Mouse (Mus musculus) small intestine, adult 2 months (tissue): ENCODE results near the gene Casq2. TPM values are rescaled to one million over a fixed set of nuclear protein-coding genes. Genes with fewer than 3 reads are reported as not detected.

ENCODE experiments used
- H3K27ac ChIP-seq: fragments of 200-500 bp; 2 replicates; pipeline ENCODE4 v1.5.1; 2012; ENCODE audit warnings: low read depth, low read length, control low read depth, inconsistent platforms; ENCODE audit not compliant: insufficient read depth
- H3K27me3 ChIP-seq: fragments of 200-500 bp; 2 replicates; pipeline ENCODE4 v1.6.1; 2012; ENCODE audit warnings: mild to moderate bottlenecking, moderate library complexity, low read length, inconsistent platforms; ENCODE audit not compliant: control insufficient read depth, insufficient read depth
- H3K36me3 ChIP-seq: fragments of 200-500 bp; 2 replicates; pipeline ENCODE4 v1.6.1; 2012; ENCODE audit warnings: mild to moderate bottlenecking, low read length, control low read depth, inconsistent platforms; ENCODE audit not compliant: control insufficient read depth, insufficient read depth
- H3K4me1 ChIP-seq: fragments of 200-500 bp; 2 replicates; pipeline ENCODE4 v1.6.1; 2012; ENCODE audit warnings: low read length, inconsistent platforms, mixed read lengths; ENCODE audit not compliant: control insufficient read depth, insufficient read depth, insufficient read length
- H3K4me3 ChIP-seq: fragments of 200-500 bp; 2 replicates; pipeline ENCODE4 v1.5.1; 2012; ENCODE audit warnings: low read depth, mild to moderate bottlenecking, control low read depth, inconsistent platforms, low read length, moderate library complexity
- CTCF ChIP-seq: fragments of 200-500 bp; IDR thresholded peaks from 2 replicates; pipeline ENCODE4 v1.5.1; 2012; ENCODE audit warnings: low read depth, mild to moderate bottlenecking, control low read depth, inconsistent platforms, low read length, moderate library complexity, mixed read lengths; ENCODE audit not compliant: insufficient replicate concordance, insufficient read length; ENCODE audit errors: extremely low read depth
- POLR2A ChIP-seq: fragments of 200-500 bp; IDR thresholded peaks from 2 replicates; pipeline ENCODE4 v1.6.1; 2012; ENCODE audit warnings: low read depth, mild to moderate bottlenecking, control low read depth, inconsistent platforms, low read length, moderate library complexity
- WGBS: fragments of 180-500 bp; shearing (Covaris S2); methylation state at CpG from one replicate; pipeline ENCODE4 v1.1.7; 2018; 5-methylcytosine and 5-hydroxymethylcytosine counted together
- polyA plus RNA-seq: library from polyadenylated mRNA; depleted of rRNA; stranded (reverse); fragments of >200 nt; gene quantifications from 2 replicates; pipeline ENCODE4 v1.2.3, GENCODE M21; 2012

Casq2 gene
- polyA plus RNA-seq, 1 experiment = 1.1 TPM

- Histone ChIP-seq H3K4me3 (no peak overlapping the region), H3K4me1 (peaks cover 6% of the 10 kb centered on the region), H3K27ac (no peak overlapping the region), H3K27me3 (no peaks in the 10 kb centered on the region), H3K36me3 (no peaks in the 10 kb centered on the region)
- TF ChIP-seq CTCF = no peak
- no peak for TF ChIP-seq POLR2A
- 61% methylated on average over 6 of the region's 6 CpGs for WGBS
Measured at GRCm38 (mm10) chr3:102064566-102064965, 21.6 kb upstream of the Casq2 start.

- H3K4me3 ChIP-seq = no peak overlapping the region
- no peak for TF ChIP-seq POLR2A
- TF ChIP-seq CTCF = no peak
- H3K4me1 ChIP-seq = peaks cover 6% of the 10 kb centered on the region
- 76% methylated on average over 1 of the region's 1 CpGs for WGBS
- no peaks in the 10 kb centered on the region for H3K36me3 ChIP-seq
- H3K27me3 ChIP-seq = no peaks in the 10 kb centered on the region
- H3K27ac ChIP-seq = no peak overlapping the region
Measured at GRCm38 (mm10) chr3:102067306-102067705, 18.9 kb upstream of the Casq2 start.

- H3K4me3 ChIP-seq = no peak overlapping the region
- peaks cover 2% of the 10 kb centered on the region; the same call in 1 of the 2 replicates for H3K4me1 ChIP-seq
- H3K27ac ChIP-seq = no peak overlapping the region
- no peaks in the 10 kb centered on the region for H3K27me3 ChIP-seq
- TF ChIP-seq CTCF = no peak
- no peak for TF ChIP-seq POLR2A
- no peaks in the 10 kb centered on the region for H3K36me3 ChIP-seq
- WGBS = 92% methylated on average over 2 of the region's 2 CpGs
Measured at GRCm38 (mm10) chr3:102067861-102068260, 18.4 kb upstream of the Casq2 start.

DNA sequence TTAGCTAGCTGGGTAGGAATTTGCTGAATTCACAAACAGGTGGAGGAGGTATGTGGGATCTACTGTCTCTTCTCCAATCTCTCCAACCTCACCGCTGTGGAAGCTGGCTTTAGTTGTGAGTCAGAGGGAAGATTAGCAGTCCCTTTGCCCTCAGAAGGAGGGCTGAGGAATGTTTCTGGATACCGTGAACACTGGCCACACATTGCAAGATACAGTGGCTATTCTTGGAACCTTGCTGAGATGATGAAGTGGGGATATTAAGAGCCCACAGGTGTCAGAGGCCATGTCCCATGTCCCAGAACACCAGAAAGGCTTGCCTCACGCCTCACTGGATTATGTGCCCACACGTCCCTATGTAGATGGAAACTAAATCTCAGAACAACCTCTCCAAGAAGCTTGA lies 17.0 kb upstream of the Casq2 start:
- Histone ChIP-seq H3K4me1 (no peaks in the 10 kb centered on the region), H3K27ac (no peak overlapping the region), H3K4me3 (no peak overlapping the region), H3K36me3 (no peaks in the 10 kb centered on the region), H3K27me3 (no peaks in the 10 kb centered on the region)
- WGBS = 82% methylated on average over 4 of the region's 4 CpGs
- no peak for TF ChIP-seq CTCF
- no peak for TF ChIP-seq POLR2A

DNA sequence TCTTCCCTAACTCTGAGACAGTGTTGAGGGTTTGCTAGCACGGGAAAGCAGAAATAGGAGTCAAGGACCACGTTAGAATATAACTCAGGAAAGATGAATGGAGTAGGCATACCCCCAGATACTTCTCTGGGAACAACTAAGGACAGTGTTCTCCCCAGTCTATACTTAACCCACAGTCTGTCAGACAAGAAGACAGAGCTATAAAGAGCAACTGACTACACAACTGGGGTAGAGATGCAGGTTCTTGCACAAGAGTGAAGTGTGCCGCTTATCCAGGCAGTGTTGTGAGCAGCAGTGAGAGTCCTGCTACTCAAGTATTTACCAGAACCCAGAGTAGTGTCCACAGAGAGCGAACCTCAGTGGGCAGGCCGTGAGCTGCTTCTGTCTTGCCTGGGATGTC lies 16.5 kb upstream of the Casq2 start:
- no peak for TF ChIP-seq POLR2A
- no peak for TF ChIP-seq CTCF
- H3K36me3 ChIP-seq = no peaks in the 10 kb centered on the region
- WGBS = 86% methylated on average over 5 of the region's 5 CpGs
- H3K4me1 ChIP-seq = no peaks in the 10 kb centered on the region
- H3K4me3 ChIP-seq = no peak overlapping the region
- H3K27me3 ChIP-seq = no peaks in the 10 kb centered on the region
- H3K27ac ChIP-seq = no peak overlapping the region

DNA sequence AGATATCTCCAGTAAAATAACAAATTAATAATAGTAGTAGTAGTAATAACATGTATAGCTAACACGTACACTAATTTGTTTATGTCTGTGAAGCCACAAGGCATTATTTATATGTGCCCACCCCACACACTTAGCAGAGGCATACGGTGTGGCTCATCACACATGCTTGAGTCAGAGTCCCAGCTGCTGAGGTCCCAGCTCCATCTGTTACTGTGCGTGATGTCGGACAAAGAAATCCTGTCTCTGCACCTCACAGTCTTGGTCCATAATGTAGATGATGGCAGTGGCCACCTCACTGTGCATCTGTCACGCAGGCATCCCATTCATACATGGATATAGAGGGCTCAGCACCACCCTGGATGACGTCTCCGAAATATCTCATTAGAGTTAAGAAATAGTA lies 15.9 kb upstream of the Casq2 start:
- Histone ChIP-seq H3K36me3 (no peaks in the 10 kb centered on the region), H3K27me3 (no peaks in the 10 kb centered on the region), H3K27ac (no peak overlapping the region), H3K4me3 (no peak overlapping the region), H3K4me1 (no peaks in the 10 kb centered on the region)
- WGBS = 91% methylated on average over 7 of the region's 7 CpGs
- TF ChIP-seq POLR2A (no peak), CTCF (no peak)

- no peaks in the 10 kb centered on the region for H3K36me3 ChIP-seq
- H3K27ac ChIP-seq = no peak overlapping the region
- no peaks in the 10 kb centered on the region for H3K4me1 ChIP-seq
- no peak overlapping the region for H3K4me3 ChIP-seq
- WGBS = 95% methylated on average over 3 of the region's 3 CpGs
- TF ChIP-seq CTCF = no peak
- TF ChIP-seq POLR2A = no peak
- no peaks in the 10 kb centered on the region for H3K27me3 ChIP-seq
Measured at GRCm38 (mm10) chr3:102071016-102071415, 15.2 kb upstream of the Casq2 start.

- 92% methylated on average over 2 of the region's 2 CpGs for WGBS
- TF ChIP-seq CTCF = no peak
- TF ChIP-seq POLR2A = no peak
- no peak overlapping the region for H3K4me3 ChIP-seq
- no peaks in the 10 kb centered on the region for H3K27me3 ChIP-seq
- no peak overlapping the region for H3K27ac ChIP-seq
- no peaks in the 10 kb centered on the region for H3K4me1 ChIP-seq
- no peaks in the 10 kb centered on the region for H3K36me3 ChIP-seq
Measured at GRCm38 (mm10) chr3:102079413-102079812, 6.8 kb upstream of the Casq2 start.
